Mouse (Mus musculus): ENCODE results near the gene 0610030E20Rik. TPM values are rescaled to one million over a fixed set of nuclear protein-coding genes. Genes with fewer than 3 reads are reported as not detected.

0610030E20Rik gene
- polyA plus RNA-seq, 1 experiment from 2014 or later: 17.1 TPM

DNA sequence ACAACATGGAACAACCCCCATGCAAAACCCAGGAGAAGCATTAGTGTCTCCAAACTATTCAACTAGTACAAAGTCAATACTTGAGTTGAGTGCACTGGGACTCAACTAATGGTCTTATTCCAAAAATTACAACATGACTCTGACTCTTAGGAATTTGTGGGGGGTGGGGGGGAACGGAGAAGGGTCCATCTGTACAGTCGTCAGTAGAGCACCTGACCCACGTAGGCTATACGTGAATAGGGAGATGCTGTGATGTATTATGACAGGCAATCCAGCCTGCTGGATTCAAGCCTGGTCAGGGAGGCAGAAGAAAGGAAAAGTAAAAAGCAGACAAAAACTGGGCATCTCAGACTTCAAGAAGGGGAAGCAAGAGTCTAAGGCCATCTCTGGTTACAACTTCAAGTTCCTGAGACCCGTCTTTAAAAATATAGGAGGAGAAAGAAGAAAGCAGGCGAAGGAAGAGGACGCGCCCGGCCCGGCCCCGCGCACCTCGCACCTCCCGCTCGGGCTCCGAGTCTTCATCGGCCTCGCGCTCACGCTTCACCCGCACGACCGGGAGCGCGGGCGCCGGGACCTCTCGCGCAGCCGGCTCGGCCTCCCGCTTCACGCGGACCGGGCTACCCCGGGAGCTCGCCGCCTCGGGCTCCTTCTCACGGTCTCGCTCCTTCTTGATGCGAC lies 2.6 kb upstream of the 0610030E20Rik start:
- ATAC-seq (replicated peaks; ENCODE audit: low FRiP score) (peak; percentile 54), DNase-seq (ENCODE audit: low spot score) (no peak)
- Histone ChIP-seq H3K27ac (ENCODE audit: low read depth, low read length) (peak overlapping the region; percentile 70), H3K9ac (ENCODE audit: low read depth, low read length) (peak overlapping the region; percentile 91), H3K4me3 (ENCODE audit: low read depth, low read length) (peak overlapping the region; percentile 95), H3K9me3 (ENCODE audit: control insufficient read depth, low read length) (no peaks in the 10 kb centered on the region), H3K4me1 (replicated peaks; ENCODE audit: control insufficient read depth, insufficient read depth, low read length) (peaks cover 29% of the 10 kb centered on the region), H3K27me3 (replicated peaks; ENCODE audit: control insufficient read depth, insufficient read depth, low read length) (no peaks in the 10 kb centered on the region), H3K36me3 (ENCODE audit: control insufficient read depth, insufficient read depth, low read length) (peaks cover 8% of the 10 kb centered on the region; the same call in 1 of the 2 replicates), H3K4me2 (peak overlapping the region; percentile 97)
- WGBS: 1% methylated on average over 42 of the region's 42 CpGs

DNA sequence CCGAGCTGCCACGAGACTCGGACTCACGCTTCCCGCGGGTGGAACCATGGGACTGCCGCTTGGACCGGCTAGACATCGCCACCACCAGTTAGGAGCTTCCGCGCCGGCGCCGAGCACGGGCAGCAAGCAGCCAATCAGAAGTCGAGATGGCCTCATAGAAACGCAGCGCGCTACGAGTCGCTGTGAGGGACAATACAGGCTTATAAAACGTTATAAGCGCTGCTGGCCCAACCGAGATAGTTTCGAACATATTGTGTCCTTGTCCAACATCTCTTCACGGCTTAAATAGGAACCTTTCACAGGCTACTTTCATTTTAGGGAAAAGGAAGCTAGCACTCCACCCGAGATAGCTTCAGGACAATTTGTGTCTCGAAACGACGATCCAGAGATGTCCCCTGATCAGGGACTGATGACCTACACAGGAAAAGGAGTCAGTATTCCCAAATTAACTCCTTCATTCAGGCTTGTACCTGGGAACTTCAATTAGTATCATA lies 2.0 kb upstream of the 0610030E20Rik start, which contains the start of gene Usp39:
Gene Usp39, minus strand, starts transcription at position 111 of the 494 bp plus-strand sequence.
- peaks cover 29% of the 10 kb centered on the region for H3K4me1 ChIP-seq (replicated peaks; ENCODE audit: control insufficient read depth, insufficient read depth, low read length)
- H3K36me3 ChIP-seq (ENCODE audit: control insufficient read depth, insufficient read depth, low read length): peaks cover 7% of the 10 kb centered on the region; the same call in 1 of the 2 replicates
- WGBS: under 1% methylated on average over 30 of the region's 30 CpGs
- H3K9me3 ChIP-seq (ENCODE audit: control insufficient read depth, low read length): no peaks in the 10 kb centered on the region
- peak within 1 kb of the TSS; percentile 70 for H3K27ac ChIP-seq (ENCODE audit: low read depth, low read length)
- peak within 1 kb of the TSS; percentile 91 for H3K9ac ChIP-seq (ENCODE audit: low read depth, low read length)
- H3K4me2 ChIP-seq: peak within 1 kb of the TSS; percentile 97
- DNase-seq (ENCODE audit: low spot score) (peak; percentile 86), ATAC-seq (replicated peaks; ENCODE audit: low FRiP score) (peak; percentile 75)
- H3K27me3 ChIP-seq (replicated peaks; ENCODE audit: control insufficient read depth, insufficient read depth, low read length): no peaks in the 10 kb centered on the region
- H3K4me3 ChIP-seq (ENCODE audit: low read depth, low read length): peak within 1 kb of the TSS; percentile 95

DNA sequence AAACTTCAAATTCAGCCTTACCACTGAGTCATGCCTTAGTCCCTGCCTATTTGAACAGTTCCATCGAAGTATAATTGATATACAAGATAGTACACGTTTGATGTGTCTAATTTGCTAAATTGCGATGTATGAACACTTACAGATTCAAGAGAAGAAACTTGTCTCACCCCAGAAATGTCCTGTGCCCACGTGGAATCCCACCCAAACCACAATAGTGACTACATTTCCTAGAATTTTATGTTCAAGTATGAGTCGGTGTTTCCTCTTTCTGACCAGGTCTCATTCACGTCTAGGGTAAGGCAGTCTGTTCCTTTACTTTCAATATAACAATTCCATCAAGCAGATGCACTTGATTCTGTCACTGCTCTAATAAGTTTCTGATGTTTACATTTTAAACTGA lies 1.5 kb upstream of the 0610030E20Rik start:
- Histone ChIP-seq H3K4me1 (replicated peaks; ENCODE audit: control insufficient read depth, insufficient read depth, low read length) (peaks cover 29% of the 10 kb centered on the region), H3K27me3 (replicated peaks; ENCODE audit: control insufficient read depth, insufficient read depth, low read length) (no peaks in the 10 kb centered on the region), H3K9ac (ENCODE audit: low read depth, low read length) (peak overlapping the region; percentile 91; the same call in 1 of the 2 replicates), H3K4me2 (peak overlapping the region; percentile 97), H3K36me3 (ENCODE audit: control insufficient read depth, insufficient read depth, low read length) (peaks cover 10% of the 10 kb centered on the region), H3K27ac (ENCODE audit: low read depth, low read length) (peak overlapping the region; percentile 35), H3K4me3 (ENCODE audit: low read depth, low read length) (peak overlapping the region; percentile 95), H3K9me3 (ENCODE audit: control insufficient read depth, low read length) (no peaks in the 10 kb centered on the region)
- 32% methylated on average over 6 of the region's 6 CpGs for WGBS
- DNase-seq (ENCODE audit: low spot score) (no peak), ATAC-seq (replicated peaks; ENCODE audit: low FRiP score) (no peak)

DNA sequence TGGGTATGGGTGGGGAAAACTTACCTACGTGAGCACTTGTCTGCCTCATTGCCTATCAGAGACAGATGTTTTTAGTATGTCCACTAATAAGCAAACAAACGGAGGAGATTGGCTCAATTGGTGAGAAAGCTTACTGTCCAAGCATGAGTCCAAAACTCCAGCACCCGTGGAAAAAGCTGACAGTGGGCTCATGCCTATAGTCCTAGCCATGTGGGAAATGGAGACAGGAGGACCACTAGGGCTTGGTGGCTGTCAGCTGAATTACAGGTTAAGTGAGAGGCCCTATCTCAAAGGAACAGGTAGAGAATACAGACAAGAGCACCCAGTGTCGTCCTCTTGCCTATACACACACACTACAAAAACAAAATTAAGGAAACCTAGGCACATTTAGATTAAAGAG lies 856 bp upstream of the 0610030E20Rik start:
- WGBS: 76% methylated on average over 4 of the region's 4 CpGs
- no peak for DNase-seq (ENCODE audit: low spot score)
- H3K4me1 ChIP-seq (replicated peaks; ENCODE audit: control insufficient read depth, insufficient read depth, low read length): peaks cover 33% of the 10 kb centered on the region
- H3K4me2 ChIP-seq: peak overlapping the region; percentile 97
- H3K9ac ChIP-seq (ENCODE audit: low read depth, low read length): no peak overlapping the region
- H3K36me3 ChIP-seq (ENCODE audit: control insufficient read depth, insufficient read depth, low read length): peaks cover 10% of the 10 kb centered on the region
- 0 out of 2 replicates have a peak overlapping the region, but pooled peaks have one; percentile 35 for H3K27ac ChIP-seq (ENCODE audit: low read depth, low read length)
- no peaks in the 10 kb centered on the region for H3K27me3 ChIP-seq (replicated peaks; ENCODE audit: control insufficient read depth, insufficient read depth, low read length)
- H3K9me3 ChIP-seq (ENCODE audit: control insufficient read depth, low read length): no peaks in the 10 kb centered on the region
- ATAC-seq (replicated peaks; ENCODE audit: low FRiP score): no peak
- H3K4me3 ChIP-seq (ENCODE audit: low read depth, low read length): peak overlapping the region; percentile 78; the same call in 1 of the 2 replicates

DNA sequence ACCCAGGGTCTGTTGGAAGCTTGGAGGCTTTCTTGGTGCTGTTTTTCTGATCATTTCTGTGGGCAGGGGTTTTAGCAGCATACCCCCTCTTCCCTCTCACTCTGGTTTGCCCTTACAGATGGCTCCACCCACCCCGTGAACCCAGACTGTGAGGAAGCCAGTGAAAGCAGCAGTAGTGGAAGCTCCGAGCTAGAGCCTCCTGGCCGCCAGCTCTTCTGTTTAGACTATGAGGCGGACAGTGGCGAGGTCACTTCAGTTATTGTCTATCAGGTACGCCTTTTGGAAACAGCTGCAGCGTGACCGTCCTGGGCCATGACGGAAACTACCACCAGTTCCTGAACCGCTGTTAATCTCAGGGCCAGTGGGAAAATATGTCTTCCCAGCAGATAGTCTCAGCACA lies 1.3 kb downstream of the 0610030E20Rik start:
- no peaks in the 10 kb centered on the region for H3K27me3 ChIP-seq (replicated peaks; ENCODE audit: control insufficient read depth, insufficient read depth, low read length)
- H3K9ac ChIP-seq (ENCODE audit: low read depth, low read length): peak overlapping the region; percentile 92; the same call in 1 of the 2 replicates
- no peak for ATAC-seq (replicated peaks; ENCODE audit: low FRiP score)
- H3K4me2 ChIP-seq: peak overlapping the region; percentile 79
- H3K4me3 ChIP-seq (ENCODE audit: low read depth, low read length): peak overlapping the region; percentile 78
- DNase-seq (ENCODE audit: low spot score): no peak
- H3K9me3 ChIP-seq (ENCODE audit: control insufficient read depth, low read length): no peaks in the 10 kb centered on the region
- peak overlapping the region; percentile 90; the same call in 1 of the 2 replicates for H3K27ac ChIP-seq (ENCODE audit: low read depth, low read length)
- WGBS: 72% methylated on average over 10 of the region's 10 CpGs
- peaks cover 8% of the 10 kb centered on the region for H3K36me3 ChIP-seq (ENCODE audit: control insufficient read depth, insufficient read depth, low read length)
- peaks cover 39% of the 10 kb centered on the region for H3K4me1 ChIP-seq (replicated peaks; ENCODE audit: control insufficient read depth, insufficient read depth, low read length)

DNA sequence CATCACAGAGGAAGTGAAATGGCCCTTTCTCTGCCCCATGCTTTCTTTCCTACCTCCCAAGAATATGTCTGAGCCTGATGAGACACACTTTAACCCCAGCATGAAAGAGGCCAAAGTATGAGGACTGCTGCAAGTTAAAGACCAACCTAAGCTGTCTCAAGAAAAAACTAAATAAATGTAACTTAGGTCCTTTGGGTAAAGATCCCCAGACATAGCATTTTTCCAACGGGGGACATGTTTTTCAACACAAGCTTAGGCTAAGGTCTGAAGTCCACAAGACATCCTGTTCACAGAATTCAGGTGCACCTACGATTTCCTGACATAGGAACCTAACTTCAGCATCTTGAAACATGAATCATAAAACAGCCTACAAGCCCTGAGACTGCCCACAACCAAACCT lies 3.1 kb downstream of the 0610030E20Rik start:
- no peak for ATAC-seq (replicated peaks; ENCODE audit: low FRiP score)
- no peak overlapping the region for H3K27ac ChIP-seq (ENCODE audit: low read depth, low read length)
- H3K9ac ChIP-seq (ENCODE audit: low read depth, low read length): no peak overlapping the region
- H3K36me3 ChIP-seq (ENCODE audit: control insufficient read depth, insufficient read depth, low read length): peaks cover 8% of the 10 kb centered on the region
- H3K4me1 ChIP-seq (replicated peaks; ENCODE audit: control insufficient read depth, insufficient read depth, low read length): peaks cover 43% of the 10 kb centered on the region
- WGBS: 84% methylated on average over 2 of the region's 2 CpGs
- H3K9me3 ChIP-seq (ENCODE audit: control insufficient read depth, low read length): no peaks in the 10 kb centered on the region
- H3K4me2 ChIP-seq: no peak overlapping the region
- H3K27me3 ChIP-seq (replicated peaks; ENCODE audit: control insufficient read depth, insufficient read depth, low read length): 0 out of 2 replicates have a peak, but pooled peaks cover 11% of the 10 kb centered on the region
- no peak for DNase-seq (ENCODE audit: low spot score)
- no peak overlapping the region for H3K4me3 ChIP-seq (ENCODE audit: low read depth, low read length)

DNA sequence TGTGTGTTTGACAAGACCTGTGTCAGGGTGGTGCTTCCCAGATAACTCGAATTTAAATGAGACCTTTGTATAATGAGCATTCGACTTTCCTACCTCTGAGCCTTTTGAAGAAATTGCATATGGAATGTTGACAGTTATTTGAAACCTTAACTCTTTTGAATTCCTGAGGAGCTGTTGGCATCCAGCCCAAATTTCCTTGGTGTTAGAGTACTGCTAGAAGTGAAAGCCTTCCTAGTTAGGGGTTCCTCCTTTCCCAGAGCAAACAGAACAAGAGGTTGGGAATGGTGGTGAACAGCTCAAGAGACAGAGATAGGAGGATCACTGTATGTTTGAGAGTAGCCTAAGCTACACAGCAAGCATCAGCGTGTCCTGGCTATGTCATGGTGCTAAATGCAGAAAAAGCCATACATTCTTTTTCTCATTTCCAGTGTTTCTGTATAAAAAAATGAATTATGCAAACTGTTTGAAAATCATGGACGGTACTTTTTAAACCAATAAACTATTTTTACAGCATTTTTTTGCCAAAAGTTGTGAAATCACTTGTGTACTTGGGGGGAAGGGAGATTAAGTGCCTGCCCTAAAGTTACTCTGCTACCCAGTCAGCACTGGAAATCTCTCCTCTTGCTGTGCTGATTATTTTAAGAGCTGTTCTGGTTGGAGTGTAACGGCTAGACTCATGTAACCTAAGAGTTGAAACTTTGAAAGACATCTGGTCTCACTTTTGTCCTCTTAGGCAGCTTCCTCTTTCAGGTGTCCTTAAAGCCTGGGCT lies 5.7 kb downstream of the 0610030E20Rik start:
- H3K4me3 ChIP-seq (ENCODE audit: low read depth, low read length): no peak overlapping the region
- ATAC-seq (replicated peaks; ENCODE audit: low FRiP score) (no peak), DNase-seq (ENCODE audit: low spot score) (no peak)
- peaks cover 8% of the 10 kb centered on the region for H3K36me3 ChIP-seq (ENCODE audit: control insufficient read depth, insufficient read depth, low read length)
- H3K4me2 ChIP-seq: 0 out of 2 replicates have a peak overlapping the region, but pooled peaks have one; percentile 1
- H3K9ac ChIP-seq (ENCODE audit: low read depth, low read length): no peak overlapping the region
- no peak overlapping the region for H3K27ac ChIP-seq (ENCODE audit: low read depth, low read length)
- WGBS: 63% methylated on average over 5 of the region's 5 CpGs
- no peaks in the 10 kb centered on the region for H3K9me3 ChIP-seq (ENCODE audit: control insufficient read depth, low read length)
- H3K4me1 ChIP-seq (replicated peaks; ENCODE audit: control insufficient read depth, insufficient read depth, low read length): peaks cover 46% of the 10 kb centered on the region
- H3K27me3 ChIP-seq (replicated peaks; ENCODE audit: control insufficient read depth, insufficient read depth, low read length): 0 out of 2 replicates have a peak, but pooled peaks cover 14% of the 10 kb centered on the region

DNA sequence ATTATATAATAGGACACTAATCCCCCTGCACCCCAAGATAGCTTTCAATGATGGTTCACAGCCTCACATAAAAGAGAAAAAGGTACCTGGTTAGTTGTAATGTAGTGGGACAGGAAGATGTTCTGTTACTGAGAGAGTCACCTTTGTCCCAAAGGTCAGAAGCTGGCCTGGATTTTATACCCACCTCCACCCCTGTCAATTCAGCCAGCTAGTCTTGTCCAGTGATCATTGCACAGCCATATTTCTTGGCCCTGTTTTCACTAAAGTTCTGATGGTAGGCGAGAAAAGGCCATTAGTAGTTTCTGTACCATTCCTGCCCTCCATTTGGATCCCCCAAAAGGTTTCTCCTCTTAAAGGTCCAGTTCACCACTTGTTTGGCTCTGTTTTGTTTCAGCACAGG lies 6.9 kb downstream of the 0610030E20Rik start:
- Histone ChIP-seq H3K27ac (ENCODE audit: low read depth, low read length) (no peak overlapping the region), H3K4me3 (ENCODE audit: low read depth, low read length) (no peak overlapping the region), H3K36me3 (ENCODE audit: control insufficient read depth, insufficient read depth, low read length) (peaks cover 13% of the 10 kb centered on the region), H3K9ac (ENCODE audit: low read depth, low read length) (no peak overlapping the region), H3K27me3 (replicated peaks; ENCODE audit: control insufficient read depth, insufficient read depth, low read length) (0 out of 2 replicates have a peak, but pooled peaks cover 14% of the 10 kb centered on the region), H3K9me3 (ENCODE audit: control insufficient read depth, low read length) (no peaks in the 10 kb centered on the region), H3K4me2 (no peak overlapping the region), H3K4me1 (replicated peaks; ENCODE audit: control insufficient read depth, insufficient read depth, low read length) (peaks cover 47% of the 10 kb centered on the region)
- 61% methylated on average over 1 of the region's 1 CpGs for WGBS
- no peak for DNase-seq (ENCODE audit: low spot score)
- no peak for ATAC-seq (replicated peaks; ENCODE audit: low FRiP score)

Measured in liver, embryonic 11.5 days (tissue).